Mouse (Mus musculus) intestine, embryonic 14.5 days (tissue): ENCODE measurements around the gene Nxnl2. TPM values are rescaled to one million over a fixed set of nuclear protein-coding genes. Genes with fewer than 3 reads are reported as not detected.

Experiments used
- microRNA-seq: library from miRNA; unstranded; fragments of <30 nt; microRNA quantifications from one replicate; pipeline ENCODE4, GENCODE M21; 2016
- polyA plus RNA-seq: library from polyadenylated mRNA; unstranded; fragments of >200 nt; fragmentation: Nextera tagmentation; extraction: Ambion mirVana; gene quantifications from 2 replicates; pipeline ENCODE4 v1.2.1, GENCODE M21; 2014

Nxnl2 gene
- polyA plus RNA-seq, 1 experiment from 2014 or later = 2.2 TPM

Small RNA genes within 50 kb of the gene (microRNA-seq; reads per million reads assigned to microRNA genes)
- gene Gm44341 = not detected

Other genes with a start within 250 kb of the Nxnl2 start
- gene Spin1, start 70.1 kb upstream of the Nxnl2 start, polyA plus RNA-seq = 97.3 and 108 TPM in 2 replicates
- gene S1pr3, start 237.6 kb downstream of the Nxnl2 start, polyA plus RNA-seq = 71.8 and 78.6 TPM in 2 replicates